Mouse (Mus musculus) c-Kit-negative CD71-positive TER-119-positive erythroid progenitor cells, embryonic 14.5 days (primary cell): ENCODE measurements around the gene Prelid1.

Experiments
- DNase-seq: peaks from one replicate; pipeline ENCODE4 v3.0.0-alpha.2; 2013; ENCODE audit warnings: low read depth, low spot score

Gene Prelid1

GRCm38 (mm10) chr13:55319931-55320533 lies at the start of gene Prelid1:
Gene Prelid1, plus strand, starts transcription at chr13:55320500.
- DNase-seq: no peak

GRCm38 (mm10) chr13:55277203-55277602 lies 43.1 kb upstream of the Prelid1 start:
- DNase-seq: no peak

- DNase-seq: no peak
Observed at GRCm38 (mm10) chr13:55277646-55278045, 42.7 kb upstream of the Prelid1 start.

GRCm38 (mm10) chr13:55288854-55289253 lies 31.4 kb upstream of the Prelid1 start:
- no peak for DNase-seq

GRCm38 (mm10) chr13:55296760-55297159 lies 23.5 kb upstream of the Prelid1 start:
- no peak for DNase-seq

GRCm38 (mm10) chr13:55300913-55301312 lies 19.4 kb upstream of the Prelid1 start:
- DNase-seq: no peak

- DNase-seq: no peak
Observed at GRCm38 (mm10) chr13:55312028-55312630, 8.2 kb upstream of the Prelid1 start.

- DNase-seq: no peak
Observed at GRCm38 (mm10) chr13:55313051-55313450, 7.2 kb upstream of the Prelid1 start.

- no peak for DNase-seq
Observed at GRCm38 (mm10) chr13:55314891-55315412, 5.3 kb upstream of the Prelid1 start.

- DNase-seq: no peak
Observed at GRCm38 (mm10) chr13:55318351-55318750, 1.9 kb upstream of the Prelid1 start.

GRCm38 (mm10) chr13:55321434-55322129 lies 1.3 kb downstream of the Prelid1 start, which contains the start of gene Rab24:
Gene Rab24, minus strand, starts transcription at chr13:55321946.
- peak; percentile 81 for DNase-seq

GRCm38 (mm10) chr13:55322130-55322825 lies 2.0 kb downstream of the Prelid1 start:
- DNase-seq: peak; percentile 27

- DNase-seq: no peak
Observed at GRCm38 (mm10) chr13:55325596-55325995, 5.3 kb downstream of the Prelid1 start.

GRCm38 (mm10) chr13:55327169-55327568 lies 6.9 kb downstream of the Prelid1 start:
- DNase-seq: no peak

GRCm38 (mm10) chr13:55327633-55328032 lies 7.3 kb downstream of the Prelid1 start:
- peak; percentile 78 for DNase-seq

- no peak for DNase-seq
Observed at GRCm38 (mm10) chr13:55328171-55328570, 7.9 kb downstream of the Prelid1 start.

GRCm38 (mm10) chr13:55328641-55329040 lies 8.3 kb downstream of the Prelid1 start:
- DNase-seq: no peak

GRCm38 (mm10) chr13:55329109-55329682 lies 8.9 kb downstream of the Prelid1 start:
- DNase-seq: peak; percentile 26

GRCm38 (mm10) chr13:55329683-55330566 lies 9.6 kb downstream of the Prelid1 start, which contains the start of gene Mxd3:
Gene Mxd3, minus strand, starts transcription at chr13:55329823.
- peak; percentile 81 for DNase-seq
